Mouse (Mus musculus) urinary bladder, adult 2 months (tissue): ENCODE results near the gene Slc22a6. TPM values are rescaled to one million over a fixed set of nuclear protein-coding genes. Genes with fewer than 3 reads are reported as not detected.

Experiments used
- polyA plus RNA-seq: library from polyadenylated mRNA; depleted of rRNA; stranded (reverse); fragments of >200 nt; gene quantifications from 2 replicates; pipeline ENCODE4 v1.2.3, GENCODE M21; 2012; rRNA removed

Slc22a6 gene
- polyA plus RNA-seq, 1 experiment = not detected

Other genes starting within 250 kb of the Slc22a6 start
- gene Slc22a30, start 212.9 kb upstream of the Slc22a6 start, polyA plus RNA-seq = 0.06 TPM in 1 of 2 replicates, not detected in the other
- gene Slc22a8, start 26.8 kb upstream of the Slc22a6 start, polyA plus RNA-seq = not detected in 2 replicates
- gene Chrm1, start 45.8 kb downstream of the Slc22a6 start, polyA plus RNA-seq = 0.04 and 0.06 TPM in 2 replicates
- 103 and 115 TPM in 2 replicates for gene Slc3a2, start 105.3 kb downstream of the Slc22a6 start, polyA plus RNA-seq
- 37.9 and 45.9 TPM in 2 replicates for gene Wdr74, start 117.8 kb downstream of the Slc22a6 start, polyA plus RNA-seq
- 0.19 and 0.28 TPM in 2 replicates for gene 1700092M07Rik, start 122.7 kb downstream of the Slc22a6 start, polyA plus RNA-seq
- gene Stx5a, start 123.4 kb downstream of the Slc22a6 start, polyA plus RNA-seq = 96.5 and 99.1 TPM in 2 replicates
- 196 and 275 TPM in 2 replicates for gene Nxf1, start 139.0 kb downstream of the Slc22a6 start, polyA plus RNA-seq
- gene Tmem223, start 153.0 kb downstream of the Slc22a6 start, polyA plus RNA-seq = 97.8 and 112 TPM in 2 replicates
- 56.9 and 88.4 TPM in 2 replicates for gene Tmem179b, start 156.4 kb downstream of the Slc22a6 start, polyA plus RNA-seq
- 7.7 and 8.4 TPM in 2 replicates for gene Taf6l, start 168.4 kb downstream of the Slc22a6 start, polyA plus RNA-seq
- 63.3 and 81.5 TPM in 2 replicates for gene Polr2g, start 180.5 kb downstream of the Slc22a6 start, polyA plus RNA-seq
- gene Zbtb3, start 184.5 kb downstream of the Slc22a6 start, polyA plus RNA-seq = 2.1 and 2.5 TPM in 2 replicates
- 26.9 and 33.1 TPM in 2 replicates for gene Ttc9c, start 201.3 kb downstream of the Slc22a6 start, polyA plus RNA-seq
- gene Hnrnpul2, start 202.0 kb downstream of the Slc22a6 start, polyA plus RNA-seq = 60.7 and 73.9 TPM in 2 replicates
- 0.40 and 1.5 TPM in 2 replicates for gene AC129217.1, start 211.7 kb downstream of the Slc22a6 start, polyA plus RNA-seq
- 66.7 and 71.0 TPM in 2 replicates for gene Bscl2, start 219.4 kb downstream of the Slc22a6 start, polyA plus RNA-seq
- gene Gng3, start 221.2 kb downstream of the Slc22a6 start, polyA plus RNA-seq = 0.29 and 0.44 TPM in 2 replicates
- gene Lrrn4cl, start 232.7 kb downstream of the Slc22a6 start, polyA plus RNA-seq = 18.6 and 20.9 TPM in 2 replicates